Mouse (Mus musculus) granulocyte monocyte progenitor cell, adult 5-6 weeks (primary cell): Measurements from ENCODE around the gene Tbl2. TPM values are rescaled to one million over a fixed set of nuclear protein-coding genes. Genes with fewer than 3 reads are reported as not detected.

Source experiments
- ATAC-seq: replicated peaks from 2 replicates; pipeline ENCODE4 v1.8.0; 2016; ENCODE audit warnings: mild to moderate bottlenecking, moderate TSS enrichment, inconsistent platforms; ENCODE audit not compliant: poor library complexity, severe bottlenecking
- total RNA-seq, 2 experiments: library from RNA; stranded (forward) in 1 of 2; stranded (reverse) in 1 of 2; fragments of 200-712, 200-1000 nt in 1 of 2; fragments of >200 nt in 1 of 2; fragmentation: Nextera tagmentation in 1 of 2; gene quantifications; 2 replicates each; pipeline ENCODE4 v1.2.3; 2014 to 2017

Gene Tbl2
- total RNA-seq (2014; fragmentation: Nextera tagmentation), result 14.7 and 19.2 TPM in 2 replicates
- total RNA-seq (2017), result 19.1 and 23.0 TPM in 2 replicates

GRCm38 (mm10) chr5:135149053-135149819 is at the start of gene Tbl2:
Gene Tbl2 (plus strand): TSS chr5:135149657.
- peak; percentile 89 for ATAC-seq

DNA sequence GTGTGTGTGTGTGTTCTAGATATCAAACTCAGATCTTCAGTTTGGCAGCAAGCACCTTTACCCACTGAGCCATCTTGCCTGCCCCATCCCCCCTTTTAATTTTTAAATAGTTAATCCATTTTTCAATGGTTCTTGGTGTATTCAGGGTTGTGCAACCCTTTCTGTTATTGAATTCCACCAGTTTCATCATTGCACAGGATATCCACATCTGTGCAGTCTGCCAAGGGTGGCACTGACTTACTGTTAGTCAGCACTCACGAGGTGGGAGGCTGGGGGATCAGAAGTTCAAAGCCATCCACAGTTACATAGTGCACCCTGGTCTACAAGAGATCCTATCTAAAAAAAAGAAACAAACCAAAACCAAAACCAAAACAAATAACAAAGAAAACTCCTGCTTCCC is 48.5 kb upstream of the Tbl2 start:
- ATAC-seq, result 0 out of 2 replicates have a peak, but pooled peaks have one; percentile 33

GRCm38 (mm10) chr5:135103999-135104660 is 45.3 kb upstream of the Tbl2 start:
- peak; percentile 20; the same call in 1 of the 2 replicates for ATAC-seq

DNA sequence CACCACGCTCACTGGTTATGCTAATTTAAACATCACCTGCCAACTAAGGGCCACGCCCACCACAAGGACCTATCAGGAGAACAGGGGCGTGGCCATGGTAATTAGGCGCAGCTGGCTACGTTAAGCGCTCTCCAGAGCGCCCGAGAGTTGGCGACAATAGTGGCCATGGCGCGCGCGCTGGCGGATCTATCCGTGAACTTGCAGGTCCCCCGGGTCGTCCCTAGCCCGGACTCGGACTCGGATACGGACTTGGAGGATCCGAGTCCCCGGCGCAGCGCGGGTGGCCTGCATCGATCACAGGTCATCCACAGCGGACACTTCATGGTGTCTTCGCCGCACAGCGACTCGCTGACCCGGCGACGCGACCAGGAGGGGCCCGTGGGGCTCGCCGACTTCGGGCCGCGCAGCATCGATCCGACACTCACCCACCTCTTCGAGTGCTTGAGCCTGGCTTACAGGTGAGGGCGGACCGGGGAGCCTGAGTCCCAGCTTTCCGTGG is 42.6 kb upstream of the Tbl2 start:
- peak; percentile 90 for ATAC-seq

- peak; percentile 69 for ATAC-seq
Observed at GRCm38 (mm10) chr5:135107521-135108501, 41.6 kb upstream of the Tbl2 start.

GRCm38 (mm10) chr5:135109017-135109416 is 40.4 kb upstream of the Tbl2 start:
- ATAC-seq, result no peak

GRCm38 (mm10) chr5:135109426-135109825 is 40.0 kb upstream of the Tbl2 start:
- ATAC-seq, result no peak

DNA sequence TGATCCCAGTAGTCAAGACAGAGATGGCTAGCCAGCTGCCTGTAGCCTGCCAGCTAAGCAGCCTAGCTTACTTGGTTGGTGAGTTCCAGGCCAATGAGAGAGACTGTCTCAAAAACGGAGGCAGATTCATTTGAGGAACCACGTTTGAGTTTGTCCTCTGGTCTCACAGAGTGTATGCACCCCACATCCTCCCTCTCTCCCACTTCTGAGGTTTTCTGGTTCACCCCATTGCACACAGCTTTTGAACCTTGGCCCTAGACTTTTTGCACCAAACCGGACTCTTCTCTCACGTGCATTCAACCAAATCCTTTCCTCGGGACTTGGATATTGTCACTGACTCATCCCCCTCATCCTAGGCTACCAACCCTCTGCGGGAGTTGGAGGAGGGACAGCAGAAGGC is 39.5 kb upstream of the Tbl2 start:
- no peak for ATAC-seq

DNA sequence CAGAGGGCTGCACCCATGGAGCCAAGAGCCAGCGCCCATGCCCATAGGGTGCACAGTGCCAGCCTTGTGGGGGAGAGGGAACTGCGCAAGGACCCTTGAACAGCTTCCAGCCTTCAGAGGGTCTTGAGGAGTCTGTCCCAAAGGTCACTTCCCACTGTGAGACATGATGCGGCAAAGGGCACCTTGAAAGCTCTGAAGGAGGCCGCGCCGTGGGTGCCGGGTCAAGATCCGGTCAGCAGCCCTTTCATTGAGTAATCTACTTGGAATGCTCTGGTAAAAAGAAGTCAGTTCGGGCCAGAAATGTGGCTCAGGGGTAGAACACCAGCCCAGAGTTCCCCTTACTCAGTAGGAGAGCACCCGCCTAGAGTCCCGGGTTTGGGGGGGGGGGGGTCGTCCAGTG is 35.7 kb upstream of the Tbl2 start:
- ATAC-seq, result no peak

DNA sequence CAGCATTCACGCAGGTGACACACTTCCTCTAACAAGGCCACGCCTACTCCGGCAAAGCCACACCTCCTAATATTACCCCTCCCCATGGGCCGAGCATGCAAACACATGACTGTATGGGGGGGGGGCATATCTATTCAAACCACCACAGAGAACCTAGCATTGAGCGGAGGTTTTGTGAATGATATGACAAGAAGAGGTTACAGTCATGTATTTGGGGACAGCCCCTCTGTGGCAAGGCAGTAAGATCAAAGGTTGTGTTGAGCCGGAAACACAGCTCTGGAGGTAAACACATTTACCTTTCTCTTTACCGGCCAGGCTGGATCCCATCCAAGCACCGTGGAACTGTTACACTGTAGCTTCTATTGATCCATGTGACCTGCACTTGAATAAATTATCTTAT is 34.2 kb upstream of the Tbl2 start:
- ATAC-seq, result no peak

GRCm38 (mm10) chr5:135118589-135119081 is 30.8 kb upstream of the Tbl2 start:
- peak; percentile 84 for ATAC-seq

DNA sequence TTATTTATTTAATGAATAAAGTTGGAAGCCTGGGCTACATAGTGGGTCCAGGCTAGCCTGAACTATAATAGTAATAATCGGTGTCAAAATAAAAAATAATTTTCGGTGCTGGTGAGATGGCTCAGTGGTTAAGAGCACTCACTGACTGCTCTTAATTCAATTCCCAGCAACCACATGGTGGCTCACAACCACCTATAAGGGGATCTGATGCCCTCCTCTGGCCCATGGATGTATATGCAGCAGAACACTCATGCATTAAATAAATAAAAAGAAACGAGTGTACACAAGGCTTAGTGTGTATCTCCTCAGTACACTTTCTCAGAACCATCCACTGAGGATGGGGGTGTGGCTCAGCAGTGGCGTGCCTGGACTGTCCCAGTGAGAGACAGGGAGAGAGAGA is 28.7 kb upstream of the Tbl2 start:
- no peak for ATAC-seq

DNA sequence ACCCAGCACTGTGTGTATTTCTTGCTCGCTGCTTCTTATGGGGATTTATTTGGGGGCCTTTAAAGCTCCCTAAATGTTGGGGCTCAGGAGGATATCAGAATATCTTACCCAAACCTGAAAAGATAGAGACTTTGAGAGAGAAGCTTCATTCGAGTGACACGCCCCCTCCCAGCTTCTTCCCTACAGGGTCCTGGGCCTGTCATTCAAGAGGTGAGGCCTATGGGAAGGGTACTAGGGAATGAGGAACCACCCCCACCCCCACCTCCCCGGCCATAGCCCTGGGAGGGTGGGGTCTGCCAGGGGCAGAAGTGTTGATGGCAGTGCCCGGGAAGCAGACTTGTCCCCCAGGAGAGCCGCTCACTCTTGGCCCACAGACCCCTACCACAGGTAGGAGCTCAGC is 23.3 kb upstream of the Tbl2 start:
- ATAC-seq, result peak; percentile 28; the same call in 1 of the 2 replicates

DNA sequence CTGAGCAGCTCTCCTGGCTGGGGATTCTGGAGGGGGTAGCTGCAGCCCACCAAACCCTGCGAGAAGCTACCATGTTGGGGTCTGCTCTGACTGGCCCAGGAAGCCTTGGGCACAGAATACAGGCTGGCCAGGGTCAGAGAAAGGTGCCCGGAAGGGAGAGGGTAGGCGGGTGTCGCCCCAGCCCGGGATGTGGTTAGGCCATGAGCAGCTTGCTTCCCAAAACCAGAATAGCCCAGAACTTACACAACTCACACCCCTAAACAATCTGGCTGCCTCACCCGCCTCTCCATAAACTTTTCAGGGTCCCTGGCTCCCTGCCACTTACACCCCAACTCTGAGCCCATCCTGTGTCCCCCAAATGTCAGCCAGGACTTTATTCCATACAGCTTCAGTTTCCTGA is 21.8 kb upstream of the Tbl2 start:
- peak; percentile 75 for ATAC-seq

- no peak for ATAC-seq
Observed at GRCm38 (mm10) chr5:135129747-135130146, 19.7 kb upstream of the Tbl2 start.

DNA sequence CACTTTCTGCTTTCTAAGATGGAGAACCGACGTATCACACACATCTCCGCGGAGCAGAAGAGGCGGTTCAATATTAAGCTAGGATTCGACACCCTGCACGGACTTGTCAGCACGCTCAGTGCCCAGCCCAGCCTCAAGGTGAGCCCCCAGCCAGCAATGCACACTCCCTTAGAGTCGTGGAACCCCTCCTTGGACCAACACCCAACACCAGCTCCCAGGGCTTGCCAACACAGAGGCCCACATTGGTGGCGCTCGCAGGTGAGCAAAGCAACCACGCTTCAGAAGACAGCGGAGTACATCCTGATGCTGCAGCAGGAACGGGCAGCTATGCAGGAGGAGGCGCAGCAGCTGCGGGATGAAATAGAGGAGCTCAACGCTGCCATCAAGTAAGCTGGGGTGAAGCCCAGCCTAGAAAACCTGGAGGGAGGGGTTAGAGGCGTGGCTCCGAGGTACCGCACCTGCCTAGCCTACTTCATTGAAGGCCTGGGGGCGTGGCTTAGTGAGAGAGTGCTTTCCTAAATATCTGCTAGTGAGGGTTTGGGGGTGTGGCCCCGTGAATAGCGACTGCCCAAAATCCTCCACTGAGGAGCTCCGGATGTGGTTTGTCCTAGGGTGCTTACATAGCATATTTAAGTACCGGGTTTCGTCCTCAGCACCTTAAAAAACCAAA is 15.6 kb upstream of the Tbl2 start:
- peak; percentile 70 for ATAC-seq

DNA sequence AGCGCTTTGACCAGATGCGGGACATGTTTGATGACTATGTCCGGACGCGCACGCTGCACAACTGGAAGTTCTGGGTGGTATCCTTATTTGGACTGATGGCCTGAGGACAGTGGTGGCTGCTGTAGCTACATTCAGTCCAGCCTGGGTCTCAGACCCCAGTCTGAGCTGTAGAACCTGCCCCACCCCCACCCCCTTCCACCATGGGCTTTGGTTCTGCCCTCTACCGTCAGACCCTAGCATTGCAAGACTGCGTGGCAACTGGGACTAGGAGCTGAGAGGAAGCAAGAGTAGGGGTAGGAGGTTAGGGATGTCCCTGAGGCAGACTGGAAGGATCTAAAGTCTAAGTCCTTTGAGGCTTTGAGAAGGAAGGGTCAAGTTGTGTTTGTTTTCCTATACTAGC is 14.9 kb upstream of the Tbl2 start:
- ATAC-seq, result peak; percentile 69

DNA sequence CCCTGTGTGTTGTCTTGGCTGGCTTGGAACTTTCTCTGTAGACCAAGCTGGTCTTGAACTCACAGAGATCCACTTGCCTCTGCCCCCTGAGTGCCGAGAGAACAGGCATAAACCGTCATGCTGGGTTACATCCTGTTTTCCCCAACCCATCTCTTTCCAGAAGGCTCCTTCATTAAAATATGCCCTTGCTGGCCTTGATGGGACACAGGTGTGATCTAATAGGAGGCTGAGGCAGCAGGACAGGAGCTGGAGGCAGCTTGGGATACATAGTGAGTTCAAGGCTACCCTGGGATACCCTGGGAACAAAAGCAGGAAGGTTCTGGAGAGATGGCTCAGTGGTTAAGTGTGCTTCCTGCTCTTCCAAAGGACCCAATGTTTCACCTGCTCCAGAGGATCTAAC is 9.6 kb upstream of the Tbl2 start:
- ATAC-seq, result no peak

DNA sequence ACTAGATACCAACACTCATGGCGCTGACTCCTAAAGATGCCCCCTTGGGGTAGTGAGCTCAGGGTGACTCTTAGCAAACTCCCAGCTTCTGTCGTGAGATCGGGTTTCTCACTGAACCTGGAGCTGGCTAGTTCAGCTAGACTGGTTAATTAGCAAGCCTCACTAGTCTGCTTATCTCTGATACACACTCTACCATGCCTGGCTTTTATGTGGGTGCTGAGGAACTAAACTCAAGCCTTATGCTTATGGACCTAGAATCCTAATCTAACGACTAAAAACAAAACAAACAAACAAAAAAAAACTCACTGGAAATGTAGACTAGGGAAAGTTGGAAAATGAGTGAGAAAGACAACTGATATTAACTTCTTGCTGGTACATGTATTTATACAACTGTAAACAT is 5.0 kb upstream of the Tbl2 start:
- no peak for ATAC-seq

- ATAC-seq, result no peak
Observed at GRCm38 (mm10) chr5:135145532-135145931, 3.9 kb upstream of the Tbl2 start.
